Mouse (Mus musculus) left cerebral cortex, adult 2 months (tissue): Measurements from ENCODE around the gene Ovol1. TPM values are rescaled to one million over a fixed set of nuclear protein-coding genes. Genes with fewer than 3 reads are reported as not detected.
A peak's percentile ranks its signal among the peaks of the same experiment; 100 is the strongest.

Experiments
- DNase-seq, 2 experiments: peaks; one replicate each; pipeline ENCODE4 v3.0.0; 2021 to 2022; ENCODE audit warnings: low spot score in 2 of 2, mixed read lengths in 1 of 2; ENCODE audit errors: extremely low spot score in 1 of 2
- H3K27ac ChIP-seq: fragments of 200-600 bp; 2 replicates; pipeline ENCODE4 v1.8.1; 2022
- H3K4me3 ChIP-seq: fragments of 200-600 bp; 2 replicates; pipeline ENCODE4 v1.8.1; 2022
- CTCF ChIP-seq: fragments of 200-600 bp; IDR thresholded peaks from 2 replicates; pipeline ENCODE4 v1.8.1; 2022; ENCODE audit warnings: antibody characterized with exemption, mild to moderate bottlenecking, moderate library complexity
- intact Hi-C: fragments of 180-260 bp; cut with DNase I; formaldehyde crosslinking; loops from one replicate; pipeline ENCODE4 v1.15.1; 2025
- total RNA-seq, 2 experiments: library from RNA; stranded (reverse); gene quantifications; 2 replicates each; pipeline ENCODE4 v1.2.3; 2021

Gene Ovol1
- total RNA-seq, 2 experiments from 2014 or later, result not detected

GRCm38 (mm10) chr19:5589159-5589558 is 28.7 kb upstream of the Ovol1 start:
- TF ChIP-seq CTCF, result peak; percentile 15; the same call in 1 of the 2 replicates
- no peak for DNase-seq
- intact Hi-C loops, result loop anchor here (5.0 kb wide), 1 partner anchor 38 kb away; no protein-coding TSS in a partner anchor
- H3K4me3 ChIP-seq, result no peak overlapping the region
- H3K27ac ChIP-seq, result no peak overlapping the region

- Histone ChIP-seq H3K4me3 (no peak overlapping the region), H3K27ac (no peak overlapping the region)
- no peak for TF ChIP-seq CTCF
- intact Hi-C loops, result no loop called here
- no peak for DNase-seq
These were observed 21.5 kb upstream of the Ovol1 start for GRCm38 (mm10) chr19:5581995-5582394.

GRCm38 (mm10) chr19:5580776-5581175 is 20.3 kb upstream of the Ovol1 start:
- Histone ChIP-seq H3K4me3 (no peak overlapping the region), H3K27ac (no peak overlapping the region)
- TF ChIP-seq CTCF, result no peak
- DNase-seq, result no peak
- intact Hi-C loops, result no loop called here

GRCm38 (mm10) chr19:5579971-5580370 is 19.5 kb upstream of the Ovol1 start:
- intact Hi-C loops, result no loop called here
- Histone ChIP-seq H3K4me3 (no peak overlapping the region), H3K27ac (no peak overlapping the region)
- DNase-seq, result no peak
- TF ChIP-seq CTCF, result no peak

- no peak for DNase-seq
- intact Hi-C loops, result no loop called here
- TF ChIP-seq CTCF, result no peak
- H3K4me3 ChIP-seq, result no peak overlapping the region
- H3K27ac ChIP-seq, result no peak overlapping the region
These were observed 14.9 kb upstream of the Ovol1 start for GRCm38 (mm10) chr19:5575336-5575735.

- intact Hi-C loops, result no loop called here
- DNase-seq, result peak; percentile 51 to 70
- Histone ChIP-seq H3K4me3 (no peak overlapping the region), H3K27ac (peak overlapping the region; percentile 47; the same call in 1 of the 2 replicates)
- no peak for TF ChIP-seq CTCF
These were observed 12.1 kb upstream of the Ovol1 start for GRCm38 (mm10) chr19:5572331-5573125.

GRCm38 (mm10) chr19:5571831-5572230 is 11.4 kb upstream of the Ovol1 start:
- H3K27ac ChIP-seq, result no peak overlapping the region
- DNase-seq, result no peak
- no peak for TF ChIP-seq CTCF
- no peak overlapping the region for H3K4me3 ChIP-seq
- intact Hi-C loops, result no loop called here

GRCm38 (mm10) chr19:5570353-5571246 is 10.2 kb upstream of the Ovol1 start:
- H3K4me3 ChIP-seq, result no peak overlapping the region
- no peak for DNase-seq
- intact Hi-C loops, result no loop called here
- H3K27ac ChIP-seq, result no peak overlapping the region
- no peak for TF ChIP-seq CTCF

GRCm38 (mm10) chr19:5569521-5569920 is 9.1 kb upstream of the Ovol1 start:
- TF ChIP-seq CTCF, result no peak
- Histone ChIP-seq H3K27ac (no peak overlapping the region), H3K4me3 (no peak overlapping the region)
- intact Hi-C loops, result loop anchor here (5.0 kb wide), 1 partner anchor 107 kb away; the partner anchor contains the start of gene Fibp
- no peak for DNase-seq

GRCm38 (mm10) chr19:5568470-5569140 is 8.2 kb upstream of the Ovol1 start:
- peak overlapping the region; percentile 91 for H3K4me3 ChIP-seq
- intact Hi-C loops, result loop anchor here (5.0 kb wide), 1 partner anchor 106 kb away; the partner anchor contains the start of gene Fibp
- TF ChIP-seq CTCF, result peak; percentile 99
- H3K27ac ChIP-seq, result peak overlapping the region; percentile 93; the same call in 1 of the 2 replicates
- peak; percentile 80 to 83 for DNase-seq
